Mouse (Mus musculus) limb, embryonic 11.5 days (tissue): ENCODE results near the gene Cela2a. TPM values are rescaled to one million over a fixed set of nuclear protein-coding genes. Genes with fewer than 3 reads are reported as not detected.

Experiments used
- ATAC-seq: fragments of 200-750 bp; cut with Nextera tagmentation; 2 replicates; pipeline ENCODE4 v1.8.0; 2017; ENCODE audit warnings: low read depth; ENCODE audit not compliant: insufficient number of reproducible peaks, low FRiP score, low TSS enrichment
- DNase-seq: peaks from one replicate; pipeline ENCODE4 v3.0.0-alpha.2; 2015; ENCODE audit warnings: low spot score
- H3K27ac ChIP-seq: fragments of 300-500 bp; sonication (generic); replicated peaks from 2 replicates; pipeline ENCODE4 v1.5.1; 2014; ENCODE audit warnings: low read depth, mild to moderate bottlenecking, low read length
- H3K27me3 ChIP-seq: fragments of 300-500 bp; sonication (generic); 2 replicates; pipeline ENCODE4 v1.6.1; 2014; ENCODE audit warnings: mild to moderate bottlenecking, low read length, mixed read lengths; ENCODE audit not compliant: control insufficient read depth, insufficient read depth
- H3K36me3 ChIP-seq: fragments of 300-500 bp; sonication (generic); 2 replicates; pipeline ENCODE4 v1.6.1; 2014; ENCODE audit warnings: mild to moderate bottlenecking, low read length, moderate library complexity, mixed read lengths; ENCODE audit not compliant: control insufficient read depth, insufficient read depth
- H3K4me1 ChIP-seq: fragments of 300-500 bp; sonication (generic); 2 replicates; pipeline ENCODE4 v1.6.1; 2014; ENCODE audit warnings: low read length, mixed read lengths; ENCODE audit not compliant: control insufficient read depth, insufficient read depth
- H3K4me2 ChIP-seq: fragments of 300-500 bp; sonication (generic); 2 replicates; pipeline ENCODE4 v1.6.1; 2014; ENCODE audit warnings: low read depth, mild to moderate bottlenecking, moderate library complexity; ENCODE audit not compliant: severe bottlenecking
- H3K4me3 ChIP-seq: fragments of 300-500 bp; sonication (generic); 2 replicates; pipeline ENCODE4 v1.5.1; 2014; ENCODE audit warnings: low read depth, low read length
- H3K9ac ChIP-seq: fragments of 300-500 bp; sonication (generic); 2 replicates; pipeline ENCODE4 v1.6.1; 2014; ENCODE audit warnings: mild to moderate bottlenecking, low read length
- H3K9me3 ChIP-seq: fragments of 300-500 bp; sonication (generic); 2 replicates; pipeline ENCODE4 v1.6.1; 2016; ENCODE audit warnings: low read length; ENCODE audit not compliant: control insufficient read depth
- WGBS: fragments of 180-500 bp; shearing (Covaris S2); extraction: QIAGEN DNeasy Blood & Tissue Kit; methylation state at CpG from one replicate; pipeline ENCODE4 v1.1.7; 2014; 5-methylcytosine and 5-hydroxymethylcytosine counted together
- polyA plus RNA-seq: library from polyadenylated mRNA; unstranded; fragments of >200 nt; fragmentation: Nextera tagmentation; extraction: Ambion mirVana; gene quantifications from 2 replicates; pipeline ENCODE4 v1.2.1, GENCODE M21; 2014

Gene Cela2a
- polyA plus RNA-seq, 1 experiment from 2014 or later = not detected

DNA sequence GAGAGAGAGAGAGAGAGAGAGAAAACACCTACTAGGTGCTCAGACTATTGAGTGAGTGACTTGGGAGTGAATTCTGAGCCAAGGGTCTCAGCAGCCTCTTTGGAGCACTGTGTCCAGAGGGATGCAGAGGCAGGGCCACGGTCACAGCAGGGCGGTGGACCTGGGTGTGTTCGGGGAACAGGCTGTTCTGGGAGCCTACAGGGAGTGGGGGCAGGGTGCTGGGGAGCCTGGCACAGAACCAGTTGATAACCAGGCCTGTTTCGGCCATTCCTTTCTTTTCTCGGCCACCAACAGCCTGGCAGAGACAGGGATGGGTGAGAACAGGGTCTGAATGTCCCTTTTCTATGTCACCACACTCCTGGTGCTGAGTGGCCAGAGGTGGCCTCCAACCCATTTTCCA lies 36.9 kb upstream of the Cela2a start:
- H3K9me3 ChIP-seq = no peaks in the 10 kb centered on the region
- no peaks in the 10 kb centered on the region for H3K27me3 ChIP-seq
- H3K36me3 ChIP-seq = peaks cover 2% of the 10 kb centered on the region; the same call in 1 of the 2 replicates
- H3K9ac ChIP-seq = no peak overlapping the region
- WGBS = 80% methylated on average over 5 of the region's 5 CpGs
- H3K27ac ChIP-seq = no peak overlapping the region
- H3K4me1 ChIP-seq = no peaks in the 10 kb centered on the region
- no peak for ATAC-seq
- H3K4me2 ChIP-seq = no peak overlapping the region
- H3K4me3 ChIP-seq = no peak overlapping the region
- DNase-seq = no peak

DNA sequence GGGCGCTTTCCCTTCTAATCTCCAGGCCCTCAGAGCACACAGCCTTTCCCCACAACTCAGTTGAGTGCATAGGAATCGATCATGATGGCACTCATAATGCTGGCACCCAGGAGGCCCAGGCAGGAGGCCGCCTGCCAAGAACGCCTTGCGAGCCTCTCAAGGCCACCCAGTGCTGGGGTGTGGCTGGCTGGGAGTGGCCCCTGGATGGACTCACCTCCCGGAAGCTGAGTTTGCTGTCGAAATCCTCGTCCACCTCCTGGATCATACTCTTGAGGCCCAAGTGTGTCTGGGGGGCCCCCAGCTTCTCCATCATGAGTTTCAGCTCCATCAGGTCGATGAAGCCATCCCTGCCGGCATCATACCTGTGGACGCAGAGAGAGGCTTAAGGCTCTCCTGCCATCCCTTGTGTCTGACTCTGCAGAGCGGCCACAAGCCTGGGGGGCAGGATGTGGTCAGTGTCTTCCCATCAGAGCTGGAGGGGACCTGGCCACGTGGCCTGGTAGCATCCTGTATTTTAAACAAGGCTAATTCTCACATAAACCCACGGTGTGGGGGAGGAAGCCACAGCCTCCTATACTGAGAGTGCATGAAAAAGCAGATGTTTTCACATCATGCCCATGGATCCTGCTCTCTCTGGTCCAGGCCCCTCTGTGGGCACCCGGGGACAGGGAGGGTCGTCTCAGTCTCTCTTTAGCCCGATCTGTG lies 35.8 kb upstream of the Cela2a start:
- 87% methylated on average over 17 of the region's 17 CpGs for WGBS
- ATAC-seq (no peak), DNase-seq (no peak)
- Histone ChIP-seq H3K27ac (no peak overlapping the region), H3K27me3 (no peaks in the 10 kb centered on the region), H3K9me3 (no peaks in the 10 kb centered on the region), H3K4me1 (no peaks in the 10 kb centered on the region), H3K4me3 (no peak overlapping the region), H3K36me3 (peaks cover 2% of the 10 kb centered on the region; the same call in 1 of the 2 replicates), H3K9ac (no peak overlapping the region), H3K4me2 (no peak overlapping the region)

DNA sequence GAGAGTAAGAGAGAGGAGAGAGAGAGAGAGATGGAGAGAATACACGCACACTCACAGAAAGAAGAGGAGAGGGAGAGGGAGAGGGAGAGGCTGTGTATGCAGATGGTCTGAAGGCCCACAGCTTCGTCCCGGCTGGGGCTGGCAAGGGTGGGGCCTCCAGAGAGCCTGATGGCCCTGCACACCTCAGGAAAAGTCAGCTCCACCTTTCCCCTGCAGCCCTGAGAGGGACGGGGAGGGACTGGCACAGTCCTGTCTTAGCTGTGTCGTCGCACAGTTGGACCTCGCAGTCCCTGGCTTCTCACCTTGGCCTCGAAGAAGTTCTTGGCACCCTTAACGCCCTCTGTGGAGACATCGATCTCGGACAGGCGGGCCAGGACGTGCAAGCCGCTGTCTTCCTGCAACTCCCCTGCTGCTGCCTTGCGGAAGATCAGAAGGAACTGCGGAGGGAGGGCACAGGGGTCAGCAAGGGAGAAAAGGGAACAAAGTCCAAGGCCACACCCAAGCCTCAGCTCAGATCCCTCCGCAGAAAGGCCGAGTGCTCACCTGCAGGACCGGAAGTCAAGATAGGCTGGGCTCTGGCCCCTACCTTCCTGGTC lies 34.4 kb upstream of the Cela2a start:
- Histone ChIP-seq H3K27ac (no peak overlapping the region), H3K9me3 (no peaks in the 10 kb centered on the region), H3K4me1 (no peaks in the 10 kb centered on the region), H3K4me2 (no peak overlapping the region), H3K27me3 (no peaks in the 10 kb centered on the region), H3K36me3 (peaks cover 2% of the 10 kb centered on the region; the same call in 1 of the 2 replicates), H3K9ac (no peak overlapping the region), H3K4me3 (no peak overlapping the region)
- ATAC-seq = no peak
- DNase-seq = no peak
- 55% methylated on average over 19 of the region's 19 CpGs for WGBS

DNA sequence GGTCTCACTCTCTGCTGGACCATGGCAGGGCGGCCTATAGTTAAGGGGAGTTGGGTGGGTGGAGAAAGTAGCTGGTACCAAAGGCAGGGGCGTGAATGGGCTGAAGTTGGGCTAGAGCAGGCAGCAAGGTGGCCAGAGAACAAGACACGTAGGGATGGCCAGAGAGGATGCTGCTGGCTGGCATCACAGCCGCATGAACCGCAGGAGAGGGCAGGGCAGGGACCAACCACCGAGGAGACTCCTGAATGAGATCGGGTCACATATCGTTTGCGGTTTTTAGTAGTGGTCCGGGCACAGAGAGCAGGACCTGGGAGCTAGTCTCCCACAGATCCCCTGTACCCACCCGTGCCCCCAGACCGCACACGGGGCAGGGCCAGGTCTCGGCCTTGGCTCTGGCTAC lies 33.4 kb upstream of the Cela2a start:
- no peaks in the 10 kb centered on the region for H3K27me3 ChIP-seq
- H3K4me3 ChIP-seq = no peak overlapping the region
- WGBS = 92% methylated on average over 14 of the region's 14 CpGs
- ATAC-seq = no peak
- no peaks in the 10 kb centered on the region for H3K4me1 ChIP-seq
- peaks cover 2% of the 10 kb centered on the region; the same call in 1 of the 2 replicates for H3K36me3 ChIP-seq
- H3K4me2 ChIP-seq = no peak overlapping the region
- no peak overlapping the region for H3K9ac ChIP-seq
- H3K27ac ChIP-seq = no peak overlapping the region
- no peak for DNase-seq
- H3K9me3 ChIP-seq = no peaks in the 10 kb centered on the region

DNA sequence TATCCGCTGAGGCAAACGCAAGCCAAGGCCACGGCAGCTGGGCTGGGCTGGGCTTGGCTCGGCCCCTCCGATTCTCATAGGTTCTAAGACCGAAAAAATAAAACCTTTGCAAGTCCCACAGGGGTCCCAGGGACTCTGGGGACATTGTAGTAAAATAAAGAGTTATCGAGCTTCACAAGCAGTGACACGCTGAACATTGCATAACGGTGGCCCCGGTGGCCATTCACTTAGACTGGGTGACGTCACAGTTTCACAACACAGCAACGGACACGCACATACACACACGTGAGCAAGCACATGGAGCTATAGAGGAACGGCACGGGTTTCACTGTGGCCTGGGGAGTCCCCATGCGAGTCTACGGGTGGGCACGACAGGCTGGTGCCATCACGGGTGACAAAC lies 32.5 kb upstream of the Cela2a start:
- WGBS = 94% methylated on average over 20 of the region's 20 CpGs
- H3K4me3 ChIP-seq = no peak overlapping the region
- no peak for DNase-seq
- ATAC-seq = no peak
- H3K36me3 ChIP-seq = peaks cover 2% of the 10 kb centered on the region; the same call in 1 of the 2 replicates
- H3K27ac ChIP-seq = no peak overlapping the region
- no peaks in the 10 kb centered on the region for H3K4me1 ChIP-seq
- H3K9ac ChIP-seq = no peak overlapping the region
- no peak overlapping the region for H3K4me2 ChIP-seq
- H3K9me3 ChIP-seq = no peaks in the 10 kb centered on the region
- H3K27me3 ChIP-seq = no peaks in the 10 kb centered on the region

DNA sequence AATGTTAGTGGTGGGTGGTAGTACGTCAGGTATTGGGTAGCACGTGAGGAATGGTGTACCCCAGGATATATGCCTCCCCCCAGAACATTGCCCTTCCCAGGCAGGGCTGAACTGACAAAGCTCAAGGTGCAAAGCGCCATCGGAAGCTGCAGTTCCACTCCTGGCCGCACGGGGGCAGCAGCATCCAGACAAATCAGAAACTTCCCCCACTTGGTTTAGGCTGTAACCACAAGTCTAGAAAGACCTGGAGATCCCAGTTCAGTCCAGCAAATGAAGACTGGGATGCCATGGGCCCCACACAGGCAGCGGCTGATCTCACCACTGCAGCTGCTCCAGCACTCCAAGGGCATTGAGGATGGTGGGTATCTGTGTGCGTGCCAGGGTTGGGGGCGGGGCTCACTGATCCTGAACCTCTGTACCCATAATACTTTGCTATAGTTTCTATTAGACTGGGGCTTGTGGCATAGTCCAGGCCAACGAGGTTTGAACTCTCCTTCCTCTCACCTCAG lies 31.5 kb upstream of the Cela2a start:
- H3K27ac ChIP-seq = no peak overlapping the region
- H3K4me3 ChIP-seq = no peak overlapping the region
- whole genome bisulfite sequencing = 22% methylated on average over 10 of the region's 10 CpGs

DNA sequence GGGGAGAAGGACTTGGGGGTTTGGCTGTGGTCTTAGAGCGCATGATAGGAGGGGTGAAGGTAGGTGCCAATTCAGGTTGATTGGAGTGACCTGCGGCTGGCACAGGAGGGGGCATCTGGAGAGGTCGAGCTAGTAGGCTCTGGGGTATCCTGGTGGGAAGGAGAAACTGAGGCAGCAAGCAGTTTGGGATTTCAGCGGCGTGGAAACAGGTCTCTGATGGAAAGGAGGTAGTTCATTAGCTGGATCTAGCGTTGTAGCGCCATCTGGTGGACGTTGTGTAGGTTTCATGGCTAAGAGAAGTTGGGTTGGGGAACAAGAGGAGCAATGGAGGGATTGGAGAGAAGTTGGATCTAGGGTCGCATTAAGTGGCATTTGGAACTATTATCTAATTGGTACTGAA lies 27.5 kb upstream of the Cela2a start:
- H3K27me3 ChIP-seq = no peaks in the 10 kb centered on the region
- H3K36me3 ChIP-seq = no peaks in the 10 kb centered on the region
- no peak overlapping the region for H3K27ac ChIP-seq
- ATAC-seq = no peak
- no peaks in the 10 kb centered on the region for H3K4me1 ChIP-seq
- H3K4me2 ChIP-seq = no peak overlapping the region
- DNase-seq = peak; percentile 72
- no peaks in the 10 kb centered on the region for H3K9me3 ChIP-seq
- WGBS = 79% methylated on average over 9 of the region's 9 CpGs
- H3K9ac ChIP-seq = no peak overlapping the region
- no peak overlapping the region for H3K4me3 ChIP-seq

More for the DNA sequence above, 31.5 kb upstream of the Cela2a start:
- no peak overlapping the region for H3K4me2 ChIP-seq
- ATAC-seq = peak; percentile 51
- H3K9me3 ChIP-seq = no peaks in the 10 kb centered on the region
- peaks cover 2% of the 10 kb centered on the region; the same call in 1 of the 2 replicates for H3K36me3 ChIP-seq
- H3K9ac ChIP-seq = no peak overlapping the region
- H3K4me1 ChIP-seq = no peaks in the 10 kb centered on the region
- no peaks in the 10 kb centered on the region for H3K27me3 ChIP-seq
- peak; percentile 92 for DNase-seq

DNA sequence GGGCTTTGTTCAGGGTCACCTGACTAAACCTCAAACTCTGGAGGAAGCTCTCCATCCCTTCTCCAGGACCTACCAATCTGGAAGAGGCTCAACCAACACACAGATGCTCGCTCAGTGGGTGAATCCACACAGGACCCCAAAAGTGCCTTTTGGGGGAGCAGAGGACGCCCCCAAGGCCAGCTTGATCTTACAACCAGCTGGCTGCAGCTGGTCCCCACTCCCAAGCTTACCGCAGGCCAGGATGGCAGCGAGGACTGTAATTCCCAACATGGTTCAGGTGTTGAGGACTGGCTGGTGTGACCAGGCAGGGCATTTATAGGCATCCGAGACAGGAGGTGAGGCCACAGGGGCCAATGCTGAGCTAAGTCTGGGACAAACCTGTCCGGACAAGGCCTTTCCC lies 20.0 kb upstream of the Cela2a start, which contains the start of gene Ctrc:
Gene Ctrc, minus strand, starts transcription at position 361 of the 400 bp plus-strand sequence.
- H3K9me3 ChIP-seq = no peaks in the 10 kb centered on the region
- no peak for DNase-seq
- 74% methylated on average over 6 of the region's 6 CpGs for WGBS
- no peak within 1 kb of the TSS for H3K27ac ChIP-seq
- no peak within 1 kb of the TSS for H3K4me2 ChIP-seq
- no peaks in the 10 kb centered on the region for H3K27me3 ChIP-seq
- ATAC-seq = no peak
- H3K4me3 ChIP-seq = no peak within 1 kb of the TSS
- no peaks in the 10 kb centered on the region for H3K36me3 ChIP-seq
- no peaks in the 10 kb centered on the region for H3K4me1 ChIP-seq
- no peak within 1 kb of the TSS for H3K9ac ChIP-seq
